Mouse (Mus musculus) central nervous system, embryonic 18 days (tissue): ENCODE data around the gene Nme8. TPM values are rescaled to one million over a fixed set of nuclear protein-coding genes. Genes with fewer than 3 reads are reported as not detected.

ENCODE experiments used
- polyA plus RNA-seq: library from polyadenylated mRNA; depleted of rRNA; stranded (reverse); fragments of >200 nt; gene quantifications from 2 replicates; pipeline ENCODE4 v1.2.3, GENCODE M21; 2012; rRNA removed

Nme8 gene
- polyA plus RNA-seq: 0.13 TPM in 1 of 2 replicates, not detected in the other

DNA sequence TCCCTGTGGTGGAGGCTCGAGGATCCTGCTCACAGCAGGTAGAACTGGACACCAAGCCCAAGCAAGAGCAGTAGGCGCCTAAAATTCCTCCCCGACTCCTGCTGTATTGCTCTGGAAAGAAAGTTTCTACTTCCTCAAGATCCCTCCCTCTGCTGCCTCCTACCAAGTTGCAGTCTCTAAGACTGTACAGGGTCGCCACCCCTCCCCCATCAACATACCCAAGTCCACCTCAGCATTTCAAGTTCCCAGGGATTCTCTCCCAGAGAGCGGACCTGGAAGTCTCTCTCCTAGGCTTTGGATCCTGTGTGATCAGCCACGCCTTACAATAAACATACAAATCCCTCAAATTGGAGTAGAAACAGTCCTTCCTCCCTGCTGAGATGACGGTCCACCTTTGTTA is at the start of gene Nme8:
Gene Nme8, minus strand, starts transcription at position 5 of the 400 bp plus-strand sequence.

DNA sequence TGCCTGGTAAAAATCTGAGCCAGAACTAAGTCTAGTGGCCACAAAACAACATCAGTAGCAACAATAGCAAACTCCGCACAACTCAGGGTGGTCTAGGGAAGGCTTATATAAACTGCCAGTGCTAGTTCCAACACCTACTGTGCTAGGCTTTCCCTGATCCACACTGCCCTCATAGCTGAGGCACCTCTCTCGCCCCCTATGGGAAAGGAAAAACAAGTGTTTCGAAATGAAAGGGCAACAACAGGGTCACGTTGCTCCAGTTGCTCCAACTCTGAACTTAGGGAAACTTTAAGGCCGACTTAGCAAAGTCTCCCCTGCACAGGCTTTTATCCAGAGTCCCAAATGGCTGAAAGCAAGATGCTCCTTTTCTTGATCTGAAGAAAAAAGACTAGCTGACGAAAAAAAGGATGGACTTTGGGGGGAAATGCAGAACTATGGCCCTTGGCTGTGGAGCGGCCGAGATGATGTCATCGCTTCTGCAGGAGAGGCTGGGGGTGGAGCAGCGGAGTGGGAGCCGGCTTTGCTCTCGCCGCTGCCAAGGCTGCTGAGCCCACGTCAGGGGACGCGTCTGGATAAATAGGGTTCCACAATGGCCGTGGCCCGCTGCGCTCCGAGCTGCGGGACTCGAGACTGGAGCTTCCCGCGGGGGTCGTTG is 74.9 kb downstream of the Nme8 start, which contains the start of gene Sfrp4:
Gene Sfrp4, plus strand, starts transcription at position 532 of the 655 bp plus-strand sequence.

DNA sequence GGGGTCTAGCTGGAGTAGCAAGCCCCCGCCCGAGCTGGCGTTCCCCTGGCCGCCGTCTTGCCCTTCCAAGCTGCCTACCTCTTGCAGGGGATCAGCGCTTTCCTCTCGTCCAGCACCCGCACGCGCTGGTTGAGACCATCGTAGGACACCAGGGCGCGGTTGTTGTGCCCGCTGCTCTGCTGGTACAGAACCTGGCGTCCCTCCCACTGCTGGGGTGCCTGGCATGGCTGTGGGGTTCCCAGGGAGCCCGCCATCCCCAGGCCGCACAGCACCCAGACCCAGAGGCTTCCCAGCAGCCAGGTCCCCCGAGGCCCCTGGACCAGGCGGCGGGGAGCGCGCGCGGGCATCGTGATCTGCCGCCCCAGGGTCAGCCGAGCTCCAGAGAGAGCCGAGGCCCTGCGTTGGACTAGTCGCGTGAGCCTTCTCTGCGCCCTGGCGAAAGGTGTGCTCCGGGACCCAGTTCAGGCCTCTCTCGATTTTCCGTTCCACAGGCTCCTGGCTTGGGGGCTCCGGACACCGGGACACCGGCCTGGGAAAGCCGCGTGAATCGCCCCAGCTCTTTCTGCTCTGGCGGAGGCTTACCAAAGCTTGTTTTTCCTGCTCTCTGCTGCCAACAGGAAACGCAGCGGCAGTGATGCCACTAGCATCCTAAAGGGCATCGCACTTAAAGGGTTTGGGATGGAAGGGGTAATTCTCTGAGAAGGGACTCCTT is 78.2 kb downstream of the Nme8 start, which contains the start of gene Epdr1:
Gene Epdr1, minus strand, starts transcription at position 712 of the 712 bp plus-strand sequence.

Other genes starting within 250 kb of the Nme8 start
- 22.1 and 25.4 TPM in 2 replicates for gene Epdr1, start 77.9 kb downstream of the Nme8 start, polyA plus RNA-seq
- 2.6 and 3.9 TPM in 2 replicates for gene Sfrp4, start 74.7 kb downstream of the Nme8 start, polyA plus RNA-seq
- gene Gpr141, start 126.5 kb upstream of the Nme8 start, polyA plus RNA-seq: 0.11 and 0.12 TPM in 2 replicates